Mouse (Mus musculus): ENCODE data around the gene Gck. TPM values are rescaled to one million over a fixed set of nuclear protein-coding genes. Genes with fewer than 3 reads are reported as not detected.

The Gck gene
- total and polyA plus RNA-seq, 2 experiments from 2014 or later = 7.7 to 13.2 TPM

DNA sequence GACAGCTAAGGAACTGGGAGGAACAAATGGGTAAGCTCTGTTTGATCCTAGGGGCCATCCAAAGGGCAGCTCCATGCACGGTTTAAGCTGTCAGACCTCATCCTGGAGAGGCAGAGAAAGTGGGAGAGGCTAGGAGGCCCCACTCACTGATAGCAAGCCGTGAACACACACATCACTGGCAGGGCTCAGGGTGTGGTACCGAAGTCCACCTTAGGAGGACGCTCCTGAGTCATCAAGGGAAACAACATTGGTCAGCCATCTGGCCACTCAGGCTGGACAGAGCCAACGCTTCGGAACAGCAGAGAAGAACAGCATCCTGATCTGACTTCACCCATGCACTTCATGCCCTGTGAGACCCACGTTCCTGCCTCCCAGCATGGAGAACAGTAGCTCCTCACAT is 29.2 kb upstream of the Gck start:
- Histone ChIP-seq H3K4me1 (ENCODE audit: insufficient read depth, low read length) (no peaks in the 10 kb centered on the region), H3K36me3 (ENCODE audit: insufficient read depth, low read length) (peaks cover 68% of the 10 kb centered on the region), H3K27me3 (ENCODE audit: insufficient read depth, low read length) (no peaks in the 10 kb centered on the region), H3K4me2 (ENCODE audit: low read depth, low read length, poor library complexity, severe bottlenecking) (no peak overlapping the region), H3K9ac (replicated peaks; ENCODE audit: low read length, poor library complexity, severe bottlenecking) (no peak overlapping the region), H3K27ac (ENCODE audit: low read depth, low read length) (no peak overlapping the region), H3K4me3 (ENCODE audit: low read depth, low read length) (no peak overlapping the region), H3K9me3 (ENCODE audit: low read length) (no peaks in the 10 kb centered on the region)
- DNase-seq (ENCODE audit: low spot score) (no peak), ATAC-seq (ENCODE audit: low FRiP score) (no peak)
- WGBS = 83% methylated on average over 7 of the region's 7 CpGs
- TF ChIP-seq CTCF (IDR thresholded peaks at IDR 0.05) = peak; percentile 25

DNA sequence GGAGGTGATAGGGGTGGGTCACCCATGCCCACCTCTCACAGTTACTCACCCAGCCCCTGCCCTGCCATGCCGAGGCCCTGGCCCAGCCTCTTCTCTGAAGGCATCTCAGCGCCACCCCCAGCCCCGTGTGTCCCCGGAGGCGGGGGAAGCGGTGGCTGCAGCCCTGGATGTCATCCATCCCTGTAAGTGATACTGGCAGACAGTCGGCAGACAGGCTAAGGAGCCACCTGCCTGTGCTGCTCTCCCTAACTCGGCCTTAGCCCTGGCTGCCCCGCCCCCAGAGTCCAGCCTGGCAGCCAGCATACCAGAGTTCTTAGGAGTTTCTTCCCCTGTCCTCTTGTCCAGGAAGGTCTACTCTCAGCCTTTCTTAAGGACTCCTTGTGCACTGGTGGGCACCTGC is 26.2 kb upstream of the Gck start:
- no peak for ATAC-seq (ENCODE audit: low FRiP score)
- 21% methylated on average over 9 of the region's 9 CpGs for WGBS
- H3K9me3 ChIP-seq (ENCODE audit: low read length) = no peaks in the 10 kb centered on the region

GRCm38 (mm10) chr11:5975068-5975467 is 25.2 kb upstream of the Gck start:
- Histone ChIP-seq H3K27ac (ENCODE audit: low read depth, low read length) (no peak overlapping the region), H3K4me3 (ENCODE audit: low read depth, low read length) (no peak overlapping the region), H3K27me3 (ENCODE audit: insufficient read depth, low read length) (no peaks in the 10 kb centered on the region), H3K9ac (replicated peaks; ENCODE audit: low read length, poor library complexity, severe bottlenecking) (no peak overlapping the region), H3K4me2 (ENCODE audit: low read depth, low read length, poor library complexity, severe bottlenecking) (no peak overlapping the region), H3K9me3 (ENCODE audit: low read length) (no peaks in the 10 kb centered on the region), H3K36me3 (ENCODE audit: insufficient read depth, low read length) (peaks cover 82% of the 10 kb centered on the region), H3K4me1 (ENCODE audit: insufficient read depth, low read length) (no peaks in the 10 kb centered on the region)
- ATAC-seq (ENCODE audit: low FRiP score) (no peak), DNase-seq (ENCODE audit: low spot score) (no peak)
- no peak for TF ChIP-seq CTCF (IDR thresholded peaks at IDR 0.05)
- 47% methylated on average over 2 of the region's 2 CpGs for WGBS

More for the DNA sequence above, 26.2 kb upstream of the Gck start:
- no peak overlapping the region for H3K4me3 ChIP-seq (ENCODE audit: low read depth, low read length)
- TF ChIP-seq CTCF (IDR thresholded peaks at IDR 0.05) = no peak
- H3K27ac ChIP-seq (ENCODE audit: low read depth, low read length) = no peak overlapping the region
- H3K36me3 ChIP-seq (ENCODE audit: insufficient read depth, low read length) = peaks cover 82% of the 10 kb centered on the region
- no peak for DNase-seq (ENCODE audit: low spot score)
- no peaks in the 10 kb centered on the region for H3K4me1 ChIP-seq (ENCODE audit: insufficient read depth, low read length)
- H3K9ac ChIP-seq (replicated peaks; ENCODE audit: low read length, poor library complexity, severe bottlenecking) = no peak overlapping the region
- H3K27me3 ChIP-seq (ENCODE audit: insufficient read depth, low read length) = no peaks in the 10 kb centered on the region
- no peak overlapping the region for H3K4me2 ChIP-seq (ENCODE audit: low read depth, low read length, poor library complexity, severe bottlenecking)

GRCm38 (mm10) chr11:5974053-5974452 is 24.2 kb upstream of the Gck start:
- WGBS = 85% methylated on average over 6 of the region's 6 CpGs
- DNase-seq (ENCODE audit: low spot score) (no peak), ATAC-seq (ENCODE audit: low FRiP score) (no peak)
- no peak overlapping the region for H3K4me2 ChIP-seq (ENCODE audit: low read depth, low read length, poor library complexity, severe bottlenecking)
- H3K27ac ChIP-seq (ENCODE audit: low read depth, low read length) = no peak overlapping the region
- H3K9me3 ChIP-seq (ENCODE audit: low read length) = no peaks in the 10 kb centered on the region
- no peak overlapping the region for H3K4me3 ChIP-seq (ENCODE audit: low read depth, low read length)
- no peaks in the 10 kb centered on the region for H3K27me3 ChIP-seq (ENCODE audit: insufficient read depth, low read length)
- no peak overlapping the region for H3K9ac ChIP-seq (replicated peaks; ENCODE audit: low read length, poor library complexity, severe bottlenecking)
- no peak for TF ChIP-seq CTCF (IDR thresholded peaks at IDR 0.05)
- no peaks in the 10 kb centered on the region for H3K4me1 ChIP-seq (ENCODE audit: insufficient read depth, low read length)
- H3K36me3 ChIP-seq (ENCODE audit: insufficient read depth, low read length) = peaks cover 81% of the 10 kb centered on the region

GRCm38 (mm10) chr11:5973151-5973550 is 23.3 kb upstream of the Gck start:
- peaks cover 80% of the 10 kb centered on the region for H3K36me3 ChIP-seq (ENCODE audit: insufficient read depth, low read length)
- 54% methylated on average over 7 of the region's 7 CpGs for WGBS
- H3K27ac ChIP-seq (ENCODE audit: low read depth, low read length) = no peak overlapping the region
- H3K4me3 ChIP-seq (ENCODE audit: low read depth, low read length) = no peak overlapping the region
- no peak for TF ChIP-seq CTCF (IDR thresholded peaks at IDR 0.05)
- DNase-seq (ENCODE audit: low spot score) (no peak), ATAC-seq (ENCODE audit: low FRiP score) (no peak)
- no peaks in the 10 kb centered on the region for H3K27me3 ChIP-seq (ENCODE audit: insufficient read depth, low read length)
- H3K4me2 ChIP-seq (ENCODE audit: low read depth, low read length, poor library complexity, severe bottlenecking) = no peak overlapping the region
- H3K9ac ChIP-seq (replicated peaks; ENCODE audit: low read length, poor library complexity, severe bottlenecking) = no peak overlapping the region
- no peaks in the 10 kb centered on the region for H3K9me3 ChIP-seq (ENCODE audit: low read length)
- no peaks in the 10 kb centered on the region for H3K4me1 ChIP-seq (ENCODE audit: insufficient read depth, low read length)

DNA sequence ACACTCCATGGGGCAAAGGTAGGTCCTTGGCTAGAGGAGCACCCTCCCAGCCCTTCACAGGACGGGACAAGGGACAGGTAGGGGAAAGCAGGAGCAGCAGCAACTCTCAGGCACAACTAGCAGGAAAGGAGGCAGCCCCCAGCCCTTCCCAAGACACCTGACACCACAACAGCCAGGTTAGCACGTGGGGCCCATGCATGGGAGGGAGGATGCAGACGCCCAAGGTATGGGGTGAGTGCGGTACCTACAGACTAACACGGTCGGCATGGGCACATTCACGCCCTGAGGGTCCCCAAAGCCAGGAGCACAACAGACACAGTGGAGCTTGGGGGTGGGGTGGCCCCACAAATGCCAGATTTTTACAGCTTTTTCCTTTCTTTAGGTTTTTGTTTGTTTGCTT is 21.3 kb upstream of the Gck start:
- no peaks in the 10 kb centered on the region for H3K9me3 ChIP-seq (ENCODE audit: low read length)
- no peaks in the 10 kb centered on the region for H3K4me1 ChIP-seq (ENCODE audit: insufficient read depth, low read length)
- peaks cover 76% of the 10 kb centered on the region for H3K36me3 ChIP-seq (ENCODE audit: insufficient read depth, low read length)
- no peak for ATAC-seq (ENCODE audit: low FRiP score)
- no peaks in the 10 kb centered on the region for H3K27me3 ChIP-seq (ENCODE audit: insufficient read depth, low read length)
- WGBS = 77% methylated on average over 7 of the region's 7 CpGs
- TF ChIP-seq CTCF (IDR thresholded peaks at IDR 0.05) = no peak
- no peak overlapping the region for H3K27ac ChIP-seq (ENCODE audit: low read depth, low read length)
- no peak overlapping the region for H3K9ac ChIP-seq (replicated peaks; ENCODE audit: low read length, poor library complexity, severe bottlenecking)
- no peak overlapping the region for H3K4me3 ChIP-seq (ENCODE audit: low read depth, low read length)
- no peak overlapping the region for H3K4me2 ChIP-seq (ENCODE audit: low read depth, low read length, poor library complexity, severe bottlenecking)
- no peak for DNase-seq (ENCODE audit: low spot score)

Measured in midbrain, postnatal 0 days (tissue).